Mouse (Mus musculus) bone marrow macrophage, adult 2 months (primary cell): Measurements from ENCODE around the gene Gm20532.

Experiments used
- CTCF ChIP-seq: IDR thresholded peaks from 2 replicates; pipeline ENCODE4 v1.5.1; 2012; ENCODE audit warnings: low read depth, mild to moderate bottlenecking, low read length, moderate library complexity
- POLR2A ChIP-seq: IDR thresholded peaks from 2 replicates; pipeline ENCODE4 v1.6.1; 2012; ENCODE audit warnings: mild to moderate bottlenecking, low read depth, low read length, borderline replicate concordance

- TF ChIP-seq CTCF (no peak), POLR2A (no peak)
Measured at GRCm38 (mm10) chr2:26574862-26575261, 11.6 kb upstream of the Gm20532 start.
